Mouse (Mus musculus) retina, embryonic 14.5 days (tissue): ENCODE measurements around the gene Lrrc75a.

Source experiments
- DNase-seq: peaks from one replicate; pipeline ENCODE4 v3.0.0-alpha.2; 2015; ENCODE audit warnings: low spot score

The Lrrc75a gene

DNA sequence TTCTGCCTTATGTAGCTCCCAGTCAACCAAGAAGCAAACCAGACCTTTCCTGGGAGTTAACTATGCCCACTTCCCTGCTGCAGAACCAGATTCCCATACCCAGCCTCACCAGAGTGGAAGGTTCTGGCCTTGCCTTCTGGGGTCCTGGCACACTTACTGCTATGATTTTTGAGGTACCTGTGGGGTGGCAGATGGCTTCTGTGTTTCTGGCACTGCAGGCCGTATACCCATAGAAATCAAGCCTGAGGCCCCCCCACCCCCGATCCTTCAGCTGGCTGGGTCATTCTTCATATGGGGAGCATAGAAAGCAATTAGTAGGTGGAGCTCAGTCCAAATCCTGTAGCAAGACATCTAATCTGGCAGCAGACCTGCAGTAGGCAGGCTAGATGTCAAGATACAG, 57.3 kb downstream of the Lrrc75a start:
- DNase-seq, result no peak

DNA sequence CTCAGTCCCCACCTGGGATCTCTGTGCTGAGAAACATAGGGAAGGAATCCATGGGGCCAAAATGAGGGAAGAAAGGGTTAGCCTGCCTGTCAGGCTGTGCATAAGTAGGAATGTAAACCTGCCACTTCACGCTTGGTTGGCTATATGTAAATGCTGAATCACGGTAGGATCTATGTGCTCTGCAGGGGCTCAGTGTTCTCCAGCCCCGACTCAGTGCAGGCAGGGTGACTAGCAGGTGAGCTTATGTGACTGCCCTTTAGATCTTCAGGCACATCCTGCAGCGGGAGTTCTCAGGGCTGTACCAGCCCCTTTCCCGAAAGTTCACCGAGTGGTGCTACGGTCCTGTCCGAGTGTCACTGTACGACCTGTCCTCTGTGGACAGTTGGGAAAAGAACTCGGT, 58.9 kb downstream of the Lrrc75a start:
- no peak for DNase-seq

- DNase-seq, result no peak
These were observed 61.3 kb downstream of the Lrrc75a start for GRCm38 (mm10) chr11:62587034-62587433.

DNA sequence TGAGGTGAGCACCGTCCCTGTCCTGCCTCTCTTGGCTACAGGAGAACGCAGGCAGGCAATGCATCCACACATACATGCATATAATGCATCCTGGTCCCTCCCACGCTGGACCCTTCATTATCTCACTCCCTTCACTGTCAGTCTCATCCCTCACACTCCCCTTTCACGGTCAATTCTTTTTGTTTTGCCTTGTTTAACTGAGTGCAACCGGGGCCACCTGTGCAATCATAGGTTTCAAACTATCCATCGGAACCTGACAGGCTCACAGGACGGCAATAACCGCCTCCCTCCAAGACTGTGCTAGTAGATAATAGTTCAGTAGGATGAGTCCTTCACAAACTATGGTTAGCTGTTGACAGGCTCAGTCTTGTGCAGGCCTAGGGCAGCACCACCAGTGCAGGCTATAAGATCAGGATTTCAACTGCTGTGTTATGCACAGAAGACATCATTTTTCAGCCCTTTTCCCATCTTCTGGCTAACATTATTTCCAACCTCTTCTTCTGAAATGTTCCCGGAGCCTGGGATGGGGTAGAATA, 63.6 kb downstream of the Lrrc75a start:
- DNase-seq, result no peak

DNA sequence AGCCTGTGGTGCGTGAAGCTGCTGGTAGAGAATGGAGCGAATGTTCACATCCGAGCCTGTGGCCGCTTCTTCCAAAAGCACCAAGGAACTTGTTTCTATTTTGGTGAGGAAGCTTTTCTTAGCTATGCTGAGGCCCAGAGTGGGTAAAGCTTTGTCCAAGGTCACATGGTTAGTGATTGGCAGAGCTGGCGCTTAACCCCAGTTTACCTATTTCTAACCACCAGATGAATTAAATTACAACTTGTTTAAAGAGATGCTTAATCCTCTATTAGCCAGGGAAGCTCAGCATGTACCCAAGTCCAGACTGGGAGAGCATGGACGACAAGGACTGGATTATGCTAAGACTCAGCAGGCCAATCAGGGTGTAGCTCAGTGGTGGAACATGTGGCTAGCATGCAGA, 65.3 kb downstream of the Lrrc75a start:
- no peak for DNase-seq

DNA sequence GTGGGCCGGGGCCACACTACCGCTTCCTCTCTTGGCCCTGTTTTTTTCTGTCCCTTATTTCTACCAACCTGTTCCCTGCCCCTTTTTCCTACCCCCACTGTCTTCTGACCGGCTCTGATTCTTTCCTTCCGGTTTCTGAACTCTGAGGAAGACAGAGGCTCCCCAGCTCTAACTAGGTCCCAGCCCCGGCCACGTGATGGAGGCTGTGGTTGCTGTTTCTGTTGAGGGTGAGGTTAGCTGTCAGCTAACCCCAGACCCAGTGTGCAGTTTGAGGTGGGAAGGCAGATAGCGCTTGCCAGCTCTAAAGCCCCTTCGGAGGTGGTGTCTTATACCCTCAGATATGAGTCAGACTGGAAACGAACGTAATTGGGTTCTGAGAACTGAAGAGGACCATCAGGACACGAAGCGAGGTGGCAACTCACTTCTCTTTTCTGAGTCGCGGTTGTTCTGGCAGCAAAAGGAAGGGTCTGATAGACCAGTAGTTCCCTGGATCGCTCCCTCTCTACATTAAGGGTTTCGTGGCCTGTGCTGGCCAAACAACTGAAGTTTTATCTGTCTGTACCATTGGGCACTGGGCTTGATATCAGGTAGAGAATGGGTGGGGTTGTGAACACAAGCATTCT, 71.7 kb downstream of the Lrrc75a start:
- DNase-seq, result no peak

- DNase-seq, result peak; percentile 49
These were observed 72.5 kb downstream of the Lrrc75a start for GRCm38 (mm10) chr11:62575659-62576438.

DNA sequence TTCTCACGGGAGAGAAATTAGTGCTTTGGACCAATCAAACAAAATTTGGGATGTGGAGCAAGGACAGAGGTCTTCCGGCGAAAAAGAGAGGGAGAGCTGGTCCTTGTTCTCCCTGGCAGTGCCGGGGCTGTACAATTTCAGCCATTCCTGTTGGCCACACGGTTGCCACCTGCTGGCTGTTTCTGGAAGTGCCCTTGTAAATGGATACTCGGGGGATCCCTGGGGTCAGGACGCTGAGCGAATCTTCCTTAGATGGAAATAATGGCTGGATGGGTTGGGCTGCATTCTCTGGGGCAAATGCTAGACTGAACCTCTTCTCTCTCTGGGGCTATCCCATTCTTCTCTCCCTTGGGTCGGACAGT, 73.0 kb downstream of the Lrrc75a start:
- peak; percentile 95 for DNase-seq

- DNase-seq, result no peak
These were observed 73.6 kb downstream of the Lrrc75a start for GRCm38 (mm10) chr11:62574703-62575085.

DNA sequence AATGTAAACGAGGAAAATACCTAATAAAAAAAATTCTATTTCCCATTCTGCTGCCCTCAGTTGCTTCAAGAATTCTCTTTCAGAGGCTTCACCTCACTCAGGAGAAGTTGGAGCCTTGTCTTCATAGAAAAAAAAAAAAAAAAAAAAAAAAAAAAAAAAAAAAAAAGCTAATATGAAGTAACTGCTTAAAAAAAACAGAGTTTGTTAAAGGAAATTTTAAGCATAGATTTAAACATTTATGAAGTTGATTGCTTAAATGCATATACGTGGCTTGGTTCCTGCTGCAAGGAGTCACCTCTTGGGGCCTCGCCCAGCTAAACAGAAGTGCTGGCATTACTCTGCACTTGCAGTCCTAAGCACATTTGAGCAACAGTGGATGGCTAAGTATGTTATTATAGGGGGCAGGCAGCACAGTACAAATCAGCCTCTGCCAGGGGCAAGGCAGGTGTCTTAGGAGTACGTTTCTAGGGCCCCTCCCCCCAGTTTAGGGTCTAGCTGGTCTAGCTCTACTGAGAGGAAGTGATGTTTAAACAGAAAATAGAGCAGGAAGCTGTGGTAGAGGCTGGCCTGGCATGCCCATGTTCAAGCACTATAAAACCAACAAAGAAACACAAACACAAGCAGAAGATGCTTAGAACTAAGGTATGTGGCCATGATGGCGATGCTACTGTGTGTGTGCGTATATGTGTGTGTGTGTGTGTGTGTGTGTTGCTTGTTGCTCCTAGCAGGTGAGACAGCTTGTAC, 74.2 kb downstream of the Lrrc75a start, which contains the start of gene Trpv2:
Gene Trpv2 (plus strand): TSS at position 528 of the 744 bp plus-strand sequence.
- no peak for DNase-seq

DNA sequence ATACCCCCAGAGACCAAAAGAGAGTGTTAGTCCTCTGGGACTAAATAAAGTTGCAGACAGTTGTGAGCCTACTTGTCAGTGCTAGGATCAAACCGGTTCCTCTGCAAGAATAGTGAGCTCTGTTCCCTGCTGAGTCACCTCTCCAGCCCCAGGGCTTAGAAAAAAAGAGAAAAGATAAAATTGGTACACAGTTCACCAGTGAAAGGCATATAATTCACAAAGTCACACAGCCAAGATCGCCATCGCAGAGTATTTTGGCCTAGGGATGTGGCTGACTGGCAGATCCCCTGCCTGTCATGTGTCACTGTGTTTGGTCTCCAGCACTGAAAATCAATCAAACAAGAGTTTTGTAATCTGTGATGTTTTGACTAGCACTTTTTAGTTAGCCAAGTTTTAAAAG, 80.0 kb downstream of the Lrrc75a start:
- no peak for DNase-seq

DNA sequence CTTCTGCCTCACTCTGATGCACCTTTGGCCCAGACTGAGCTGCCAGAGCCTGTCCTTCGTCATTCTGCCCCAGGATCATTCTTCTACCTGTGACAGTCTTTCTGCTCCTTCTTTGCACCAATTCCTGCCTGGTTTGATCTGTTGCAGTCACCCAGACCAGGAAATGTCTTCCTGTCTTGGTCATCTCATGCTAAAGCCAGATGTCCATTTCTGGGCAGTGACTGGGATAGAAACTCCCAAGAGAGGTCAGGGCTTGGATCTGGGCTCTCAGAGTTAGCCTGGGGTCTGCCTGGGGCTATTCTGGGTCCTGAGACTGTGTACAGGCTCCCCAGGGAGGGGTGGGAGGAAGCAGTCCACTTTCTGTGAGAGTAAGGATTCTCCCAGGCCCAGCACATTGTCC, 82.1 kb downstream of the Lrrc75a start:
- no peak for DNase-seq

- DNase-seq, result no peak
These were observed 82.6 kb downstream of the Lrrc75a start for GRCm38 (mm10) chr11:62565747-62566146.

- DNase-seq, result no peak
These were observed 84.7 kb downstream of the Lrrc75a start for GRCm38 (mm10) chr11:62563590-62563989.

- peak; percentile 20 for DNase-seq
These were observed 87.8 kb downstream of the Lrrc75a start for GRCm38 (mm10) chr11:62560463-62561016.

DNA sequence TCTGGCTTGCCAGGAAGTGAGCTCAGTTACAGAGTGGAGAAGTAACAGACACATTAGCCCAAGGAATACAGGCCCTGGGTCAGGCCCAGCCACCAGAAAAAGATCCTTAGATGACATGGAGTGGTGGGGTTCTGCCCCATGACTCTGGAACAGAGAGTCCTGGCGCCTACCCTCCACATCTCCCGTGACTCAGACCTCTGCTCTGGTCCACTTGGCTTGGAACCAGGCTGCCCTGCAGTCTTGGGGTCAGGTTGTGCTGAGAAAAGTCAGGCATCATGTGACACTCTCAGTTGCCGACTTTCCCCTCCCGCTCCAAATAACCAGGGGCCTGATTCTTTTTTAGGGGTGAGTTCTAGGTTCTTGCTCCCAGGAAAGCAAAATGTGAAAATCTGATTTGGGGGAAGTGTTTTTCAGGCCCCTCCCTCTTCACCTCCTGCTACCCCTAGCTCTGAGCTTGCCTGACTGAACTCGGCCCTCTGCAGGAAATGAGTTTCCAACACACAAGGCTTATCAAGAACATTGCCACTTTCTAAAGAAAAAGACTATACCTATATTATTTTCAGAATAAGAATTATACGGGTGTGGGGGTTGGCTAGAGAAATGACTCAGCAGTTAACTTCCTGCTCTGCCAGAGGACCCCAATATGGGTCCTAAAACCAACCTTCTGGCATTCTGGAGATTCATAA, 89.2 kb downstream of the Lrrc75a start:
- peak; percentile 10 for DNase-seq

DNA sequence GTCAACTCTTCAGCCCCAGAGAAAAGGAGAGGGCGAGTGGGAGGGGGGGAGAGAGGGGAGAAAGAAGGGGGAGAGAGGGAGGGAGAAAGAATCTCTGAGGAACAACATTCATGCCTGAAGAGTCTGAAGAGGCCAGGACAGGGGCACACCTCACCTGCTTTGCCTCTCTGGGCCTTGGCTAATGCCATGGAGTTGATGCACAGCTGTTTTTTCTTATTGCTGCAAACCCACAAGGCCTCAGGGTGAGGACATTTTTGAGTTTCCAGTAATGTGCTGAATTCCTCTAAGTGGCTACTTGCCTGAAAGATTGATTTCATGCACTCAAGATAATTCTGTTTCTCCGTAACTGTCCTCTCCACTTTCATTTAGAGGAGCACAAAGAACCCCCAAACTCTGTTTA, 90.2 kb downstream of the Lrrc75a start:
- no peak for DNase-seq

DNA sequence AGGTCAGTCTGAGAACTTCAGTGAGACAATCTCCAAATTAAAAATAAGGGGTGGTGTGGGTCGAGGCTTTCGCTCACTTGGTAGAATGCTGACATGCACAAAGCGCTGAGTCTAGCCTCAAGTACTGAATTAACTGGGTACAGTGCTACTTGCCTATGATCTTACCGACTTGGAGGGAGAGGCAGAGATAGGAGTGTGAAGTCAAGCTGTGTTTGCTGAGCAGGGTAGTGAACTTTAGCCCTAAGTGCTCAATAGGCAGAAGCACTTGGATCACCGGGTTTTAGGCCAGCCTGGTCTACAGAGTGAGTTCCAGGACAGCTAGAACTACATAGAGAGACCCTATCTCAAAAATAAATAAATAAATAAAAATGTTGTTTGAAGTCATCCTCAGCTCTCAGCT, 91.1 kb downstream of the Lrrc75a start:
- peak; percentile 16 for DNase-seq

DNA sequence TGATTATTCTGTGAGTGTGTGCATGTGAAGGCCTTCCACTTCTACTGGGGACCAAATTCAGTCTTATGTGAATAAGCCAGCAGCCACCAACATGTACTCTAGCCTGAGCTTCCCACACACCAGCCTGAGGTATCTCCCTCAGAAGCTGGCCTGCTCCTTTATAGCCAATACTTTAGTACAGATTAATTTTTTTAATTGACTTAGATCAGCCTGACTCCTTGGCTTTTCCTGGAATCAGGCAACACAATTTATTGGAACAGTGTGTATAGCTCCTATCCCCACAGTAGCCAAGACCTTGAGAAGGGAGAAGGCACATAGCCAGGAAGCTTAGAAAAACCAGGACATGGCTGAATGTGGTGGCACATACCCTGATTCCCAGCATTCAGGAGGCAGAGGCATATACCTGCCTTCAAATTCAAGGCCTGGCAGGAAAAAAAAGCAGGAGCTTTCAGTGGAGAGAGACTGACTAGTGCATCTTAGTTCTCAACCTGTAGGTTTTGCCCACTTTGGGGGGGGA, 92.4 kb downstream of the Lrrc75a start:
- peak; percentile 20 for DNase-seq

- DNase-seq, result peak; percentile 19
These were observed 93.3 kb downstream of the Lrrc75a start for GRCm38 (mm10) chr11:62554934-62555517.
